ENCODE assay signal across 10 mouse cellular contexts in genomic region chr9:73159265-73159664, GRCm38 (mm10). TPM values are rescaled to one million over a fixed set of nuclear protein-coding genes. Genes with fewer than 3 reads are reported as not detected.
DNase-seq lines count a peak whose midpoint lies in the region; ATAC-seq and TF ChIP-seq lines count a peak whose summit lies in the region.
"Had no signal": no experiment of that assay in that cellular context is flagged by ENCODE, and none has a peak within 500 bp of the region (broad histone marks: within the 10 kb centered on the region; RNA-seq: fewer than 3 reads in every experiment).

No protein-coding gene starts in this region.

- peak; percentile 36 for TF ChIP-seq CTCF in heart, adult 2 months (IDR thresholded peaks at IDR 0.05)
- peak; percentile 71 for TF ChIP-seq CTCF in lung, embryonic 14.5 days (IDR thresholded peaks at IDR 0.05; ENCODE audit: low read depth)

- H3K27ac ChIP-seq in heart, adult 2 months: no peak overlapping the region
- H3K27ac ChIP-seq in heart, embryonic 11.5 days (ENCODE audit: low read depth, low read length): no peak overlapping the region
- no peak overlapping the region for H3K27ac ChIP-seq in lung, embryonic 14.5 days (ENCODE audit: low read depth)
- no peak overlapping the region for H3K27ac ChIP-seq in midbrain, embryonic 16.5 days (ENCODE audit: low read length)

- no peak for TF ChIP-seq POLR2A in heart, adult 2 months (IDR thresholded peaks at IDR 0.05; ENCODE audit: insufficient read depth, low read depth, low read length)

- 55% methylated on average over 1 of the region's 1 CpGs for WGBS in heart, adult 2 months
- WGBS in heart, embryonic 11.5 days (ENCODE audit: insufficient replicate concordance): 44% methylated on average over 1 of the region's 1 CpGs
- 38% methylated on average over 1 of the region's 1 CpGs for WGBS in lung, embryonic 14.5 days
- whole genome bisulfite sequencing in midbrain, embryonic 16.5 days: 54% methylated on average over 1 of the region's 1 CpGs

- intact Hi-C loops in heart, adult 2 months (cut with DNase I): loop anchor here (1.0 kb wide), 1 partner anchor 824 kb away; no protein-coding TSS in a partner anchor

- no peak for DNase-seq in heart, adult 2 months
- DNase-seq in lung, embryonic 14.5 days: peak; percentile 68
- no peak for DNase-seq in lung, postnatal 14 days
- peak; percentile 72 for DNase-seq in R1 (ENCODE audit: low read depth, low spot score)
- peak; percentile 48 for DNase-seq in retina, postnatal 7 days (ENCODE audit: low read depth, low spot score)
- DNase-seq in testis, postnatal 10 days (ENCODE audit: low spot score): no peak

- no peaks in the 10 kb centered on the region for H3K27me3 ChIP-seq in heart, adult 2 months (ENCODE audit: control insufficient read depth, insufficient read depth, low read length)
- peaks cover 2% of the 10 kb centered on the region; the same call in 1 of the 2 replicates for H3K27me3 ChIP-seq in heart, embryonic 11.5 days (ENCODE audit: control insufficient read depth, insufficient read depth, low read length)
- H3K27me3 ChIP-seq in lung, embryonic 14.5 days (ENCODE audit: insufficient read depth, low read length): no peaks in the 10 kb centered on the region
- no peaks in the 10 kb centered on the region for H3K27me3 ChIP-seq in midbrain, embryonic 16.5 days (ENCODE audit: control insufficient read depth, insufficient read depth, low read depth, low read length)

- no peak overlapping the region for H3K4me3 ChIP-seq in heart, adult 2 months
- no peak overlapping the region for H3K4me3 ChIP-seq in heart, embryonic 11.5 days (ENCODE audit: low read depth, low read length)
- H3K4me3 ChIP-seq in lung, embryonic 14.5 days (ENCODE audit: low read depth, low read length): no peak overlapping the region
- no peak overlapping the region for H3K4me3 ChIP-seq in midbrain, embryonic 16.5 days (ENCODE audit: low read depth, low read length)

- H3K4me2 ChIP-seq in heart, embryonic 11.5 days: no peak overlapping the region
- H3K4me2 ChIP-seq in lung, embryonic 14.5 days: no peak overlapping the region
- no peak overlapping the region for H3K4me2 ChIP-seq in midbrain, embryonic 16.5 days (ENCODE audit: low read length)

- no peaks in the 10 kb centered on the region for H3K79me2 ChIP-seq in heart, adult 2 months (replicated peaks; ENCODE audit: control insufficient read depth, insufficient read depth, low read length)

- no peak for TF ChIP-seq EP300 in heart, adult 2 months (IDR thresholded peaks at IDR 0.05; ENCODE audit: insufficient read depth, low read depth, low read length)

- H3K9ac ChIP-seq in heart, adult 2 months (ENCODE audit: low read depth, low read length): no peak overlapping the region
- H3K9ac ChIP-seq in heart, embryonic 11.5 days (ENCODE audit: low read depth, low read length): no peak overlapping the region
- no peak overlapping the region for H3K9ac ChIP-seq in lung, embryonic 14.5 days
- H3K9ac ChIP-seq in midbrain, embryonic 16.5 days (ENCODE audit: low read depth, low read length): no peak overlapping the region

- no peaks in the 10 kb centered on the region for H3K36me3 ChIP-seq in heart, adult 2 months (ENCODE audit: control insufficient read depth, insufficient read depth, low read length)
- H3K36me3 ChIP-seq in heart, embryonic 11.5 days (ENCODE audit: control insufficient read depth, insufficient read depth, low read length): no peaks in the 10 kb centered on the region
- H3K36me3 ChIP-seq in lung, embryonic 14.5 days (ENCODE audit: insufficient read depth): no peaks in the 10 kb centered on the region
- H3K36me3 ChIP-seq in midbrain, embryonic 16.5 days (ENCODE audit: control insufficient read depth, insufficient read depth, low read length): no peaks in the 10 kb centered on the region

- ATAC-seq in heart, embryonic 11.5 days (replicated peaks; ENCODE audit: insufficient number of reproducible peaks, low FRiP score, low TSS enrichment): no peak
- ATAC-seq in lung, embryonic 14.5 days (ENCODE audit: insufficient read depth): no peak
- ATAC-seq in midbrain, embryonic 16.5 days: no peak

- no peaks in the 10 kb centered on the region for H3K4me1 ChIP-seq in heart, adult 2 months (ENCODE audit: control insufficient read depth, insufficient read depth, low read length)
- H3K4me1 ChIP-seq in heart, embryonic 11.5 days (ENCODE audit: control insufficient read depth, insufficient read depth, low read length): no peaks in the 10 kb centered on the region
- H3K4me1 ChIP-seq in lung, embryonic 14.5 days (ENCODE audit: insufficient read depth): no peaks in the 10 kb centered on the region
- no peaks in the 10 kb centered on the region for H3K4me1 ChIP-seq in midbrain, embryonic 16.5 days (ENCODE audit: control insufficient read depth, insufficient read depth, low read length)

- H3K9me3 ChIP-seq in heart, embryonic 11.5 days (replicated peaks; ENCODE audit: control insufficient read depth, low read length): no peaks in the 10 kb centered on the region
- no peaks in the 10 kb centered on the region for H3K9me3 ChIP-seq in lung, embryonic 14.5 days (ENCODE audit: low read depth, low read length)
- no peaks in the 10 kb centered on the region for H3K9me3 ChIP-seq in midbrain, embryonic 16.5 days (replicated peaks; ENCODE audit: control insufficient read depth, low read length, poor library complexity, severe bottlenecking)

RNA-seq across cellular contexts. Expression of gene Rsl24d1, which starts 46.0 kb away (rescaled TPM):
- total RNA-seq in heart, adult 2 months (2021): 10 to 100 TPM; 50.1 to 51.7 TPM
- polyA plus RNA-seq in heart, adult 2 months (2012; rRNA removed): 25.3 and 48.6 TPM in 2 replicates
- 102 and 110 TPM in 2 replicates for polyA plus RNA-seq in heart, embryonic 11.5 days (2014; fragmentation: Nextera tagmentation; extraction: Ambion mirVana)
- polyA plus RNA-seq in lung, embryonic 14.5 days (2014; fragmentation: Nextera tagmentation; extraction: Ambion mirVana): 115 and 127 TPM in 2 replicates
- polyA plus RNA-seq in midbrain, embryonic 16.5 days (2015; fragmentation: Nextera tagmentation; extraction: Ambion mirVana): 103 and 109 TPM in 2 replicates

RNA-seq across cellular contexts. Expression of gene Gm20509, which starts 57.0 kb away (rescaled TPM):
- total RNA-seq in heart, adult 2 months (2021): not detected
- not detected in 2 replicates for polyA plus RNA-seq in heart, adult 2 months (2012; rRNA removed)
- not detected in 2 replicates for polyA plus RNA-seq in heart, embryonic 11.5 days (2014; fragmentation: Nextera tagmentation; extraction: Ambion mirVana)
- polyA plus RNA-seq in lung, embryonic 14.5 days (2014; fragmentation: Nextera tagmentation; extraction: Ambion mirVana): not detected in 2 replicates
- not detected in 2 replicates for polyA plus RNA-seq in midbrain, embryonic 16.5 days (2015; fragmentation: Nextera tagmentation; extraction: Ambion mirVana)
- total RNA-seq: gastrocnemius, adult 8-10 months had no signal
- polyA plus RNA-seq: large intestine, adult 2 months had no signal

RNA-seq across cellular contexts. Expression of gene Khdc3, which starts 57.6 kb away (rescaled TPM):
- not detected for total RNA-seq in heart, adult 2 months (2021)
- polyA plus RNA-seq in heart, adult 2 months (2012; rRNA removed): not detected in 2 replicates
- polyA plus RNA-seq in heart, embryonic 11.5 days (2014; fragmentation: Nextera tagmentation; extraction: Ambion mirVana): not detected in 2 replicates
- not detected in 2 replicates for polyA plus RNA-seq in lung, embryonic 14.5 days (2014; fragmentation: Nextera tagmentation; extraction: Ambion mirVana)
- 0.24 and 0.25 TPM in 2 replicates for polyA plus RNA-seq in midbrain, embryonic 16.5 days (2015; fragmentation: Nextera tagmentation; extraction: Ambion mirVana)
- total RNA-seq: gastrocnemius, adult 8-10 months had no signal

Comparison
In these comparisons a context has a peak if more than half of its experiments do, and no peak if none do; other contexts are left out.
1. DNase-seq: peak in lung, embryonic 14.5 days (single experiment), R1 (single experiment) and retina, postnatal 7 days (single experiment); none in heart, adult 2 months (0 of 2), lung, postnatal 14 days (single experiment) and testis, postnatal 10 days (single experiment).